Mouse (Mus musculus): Measurements from ENCODE around the gene Ppara.

The Ppara gene

DNA sequence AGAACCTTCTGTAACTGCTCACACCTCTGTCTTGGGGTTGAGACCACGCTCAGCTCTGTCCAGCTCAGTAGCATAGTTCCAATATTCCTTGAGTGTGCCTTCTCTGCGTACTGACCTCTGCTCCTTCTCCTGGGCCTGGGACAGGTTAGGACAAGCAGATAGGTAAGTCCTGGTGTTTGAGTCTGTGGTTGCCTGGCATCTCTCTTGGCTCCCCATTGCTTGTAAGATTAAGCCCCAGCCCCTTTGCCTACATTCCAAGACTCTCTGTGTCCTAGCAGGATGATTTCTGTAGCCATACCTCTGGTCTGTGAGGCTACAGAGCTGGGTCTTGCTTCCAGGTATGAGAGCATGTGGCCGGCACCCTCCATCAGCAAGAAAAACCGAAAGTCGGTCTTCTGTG is 6.6 kb upstream of the Ppara start:
- no peak for DNase-seq (ENCODE audit: extremely low spot score)

DNA sequence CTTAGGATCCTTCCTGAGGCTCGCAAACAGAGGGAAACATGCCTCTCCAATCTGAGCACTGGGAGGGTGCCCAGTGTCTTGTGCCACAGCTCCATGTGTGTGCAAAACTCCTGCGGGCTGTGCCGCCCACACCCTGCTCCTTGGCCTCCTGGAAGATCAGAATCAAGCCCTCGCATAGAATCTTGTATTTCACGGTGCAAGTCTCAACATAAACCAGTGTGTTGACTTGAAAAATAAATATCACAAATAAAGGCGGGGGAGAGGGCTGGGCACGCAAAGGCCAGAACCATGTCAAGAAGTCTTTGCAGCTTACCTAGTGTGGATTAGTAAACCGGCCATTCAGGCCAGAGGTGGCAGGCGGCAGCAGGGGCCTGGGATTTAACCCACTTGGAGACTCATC is 5.5 kb upstream of the Ppara start:
- DNase-seq (ENCODE audit: extremely low spot score) = no peak

DNA sequence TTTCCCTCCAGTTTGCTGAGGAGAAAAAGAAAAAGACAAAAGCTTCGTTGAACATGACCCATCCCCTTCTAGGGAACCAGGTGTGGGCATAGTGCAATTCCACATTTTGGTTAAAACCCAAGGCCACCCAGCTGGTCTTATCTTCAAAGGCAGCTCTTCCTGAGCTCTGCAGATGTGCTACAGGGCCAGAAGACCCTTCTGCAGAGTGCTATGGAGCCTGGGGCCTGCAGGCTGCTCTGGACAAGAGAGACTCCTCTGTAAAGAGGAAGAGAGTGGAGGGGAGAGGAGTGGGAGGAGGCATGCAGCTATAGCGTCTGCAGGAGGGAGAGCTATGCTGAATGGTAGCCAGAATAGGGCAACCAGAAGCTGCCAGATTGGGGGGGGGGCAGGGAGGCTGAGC is 4.8 kb upstream of the Ppara start:
- no peak for DNase-seq (ENCODE audit: extremely low spot score)

DNA sequence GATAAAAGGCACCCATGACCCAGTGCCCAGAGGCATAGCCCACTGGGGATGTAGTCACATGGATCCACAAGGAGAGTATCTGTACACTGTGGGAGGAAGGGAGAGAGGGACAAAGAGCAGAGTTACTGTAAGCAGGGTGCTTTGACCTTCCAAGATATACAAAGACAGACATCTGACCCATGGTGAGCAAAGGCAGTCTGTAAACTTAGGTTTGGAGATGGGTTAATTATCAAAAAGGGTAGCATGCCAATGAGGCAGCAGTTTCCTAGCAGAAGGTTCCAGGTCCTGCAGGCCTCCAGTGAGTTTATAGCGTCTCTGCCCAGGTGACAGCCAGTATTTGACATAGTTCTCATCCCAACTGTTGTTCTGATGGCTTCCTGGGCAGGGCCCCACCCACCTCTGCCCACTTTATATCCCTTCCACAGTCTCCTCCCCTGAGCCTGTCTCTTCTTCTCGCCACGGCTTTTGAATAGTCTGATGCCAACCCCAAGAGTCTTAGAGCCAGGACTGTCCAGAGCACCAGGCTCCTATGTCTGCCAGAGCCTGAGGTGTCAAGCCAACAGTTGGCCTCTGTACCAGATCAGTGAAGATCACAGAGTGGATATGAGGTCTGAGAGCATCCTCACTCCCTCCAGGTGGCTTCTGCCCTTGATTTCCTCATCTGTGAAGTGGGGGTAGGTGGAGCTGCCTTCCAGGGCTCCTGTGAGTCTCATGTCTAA is 2.7 kb upstream of the Ppara start:
- no peak for DNase-seq (ENCODE audit: extremely low spot score)

DNA sequence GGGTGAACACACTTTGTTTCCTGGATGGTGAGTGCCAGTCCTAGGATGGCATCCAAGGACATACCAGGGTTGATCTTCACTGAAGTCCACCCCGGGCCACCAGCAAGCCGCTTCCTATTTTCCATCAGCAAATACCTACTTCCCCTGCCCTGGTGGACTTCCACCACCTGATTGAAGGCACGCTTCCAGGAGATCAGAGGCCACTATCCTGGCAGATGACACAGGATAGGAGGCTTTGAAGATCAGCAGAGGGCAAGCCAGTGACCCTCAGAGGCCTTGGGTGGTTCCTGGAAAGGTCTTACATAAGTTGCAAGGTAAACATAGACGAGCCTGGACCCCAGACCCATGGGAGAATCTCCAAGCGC is 2.2 kb upstream of the Ppara start:
- DNase-seq (ENCODE audit: extremely low spot score) = no peak

DNA sequence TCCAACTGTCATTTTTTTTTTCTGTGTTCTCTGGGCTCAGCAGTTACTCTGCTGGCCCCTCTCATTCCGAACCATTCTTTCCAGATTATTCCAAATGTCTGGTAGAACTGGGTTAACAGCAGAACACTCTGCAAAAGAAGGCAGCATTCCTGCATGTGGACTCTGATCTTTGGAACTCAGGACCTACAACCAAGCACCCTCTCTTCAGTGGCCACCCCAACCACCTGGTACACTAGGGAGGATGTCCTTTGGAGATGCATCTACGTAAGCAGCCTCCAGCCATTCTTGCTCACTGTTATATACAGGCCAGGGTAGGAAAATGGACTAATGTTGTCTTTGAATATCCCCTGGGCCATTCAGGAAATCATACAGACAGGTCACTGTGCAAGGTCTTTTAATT is 1.1 kb upstream of the Ppara start:
- no peak for DNase-seq (ENCODE audit: extremely low spot score)

DNA sequence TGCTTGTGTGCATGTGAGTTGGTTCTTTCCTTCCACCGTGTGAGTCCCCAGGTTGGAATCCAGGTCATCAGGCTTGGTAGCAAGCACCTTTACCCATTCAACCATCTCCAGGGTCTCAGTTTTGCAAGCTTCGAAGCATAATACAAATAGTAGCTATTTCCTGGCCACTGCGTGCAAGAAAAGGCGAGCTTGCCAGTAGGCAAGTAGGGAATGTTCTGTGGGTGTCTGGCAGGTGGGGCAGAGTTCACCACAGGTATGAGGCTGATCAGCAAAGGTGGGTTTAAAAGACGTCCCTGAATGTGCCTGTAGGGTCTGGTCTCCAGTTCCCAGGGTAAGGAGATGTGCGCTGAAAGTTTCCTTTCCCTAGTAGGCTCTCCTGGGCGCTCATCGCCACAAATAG is 635 bp upstream of the Ppara start:
- no peak for DNase-seq (ENCODE audit: extremely low spot score)

DNA sequence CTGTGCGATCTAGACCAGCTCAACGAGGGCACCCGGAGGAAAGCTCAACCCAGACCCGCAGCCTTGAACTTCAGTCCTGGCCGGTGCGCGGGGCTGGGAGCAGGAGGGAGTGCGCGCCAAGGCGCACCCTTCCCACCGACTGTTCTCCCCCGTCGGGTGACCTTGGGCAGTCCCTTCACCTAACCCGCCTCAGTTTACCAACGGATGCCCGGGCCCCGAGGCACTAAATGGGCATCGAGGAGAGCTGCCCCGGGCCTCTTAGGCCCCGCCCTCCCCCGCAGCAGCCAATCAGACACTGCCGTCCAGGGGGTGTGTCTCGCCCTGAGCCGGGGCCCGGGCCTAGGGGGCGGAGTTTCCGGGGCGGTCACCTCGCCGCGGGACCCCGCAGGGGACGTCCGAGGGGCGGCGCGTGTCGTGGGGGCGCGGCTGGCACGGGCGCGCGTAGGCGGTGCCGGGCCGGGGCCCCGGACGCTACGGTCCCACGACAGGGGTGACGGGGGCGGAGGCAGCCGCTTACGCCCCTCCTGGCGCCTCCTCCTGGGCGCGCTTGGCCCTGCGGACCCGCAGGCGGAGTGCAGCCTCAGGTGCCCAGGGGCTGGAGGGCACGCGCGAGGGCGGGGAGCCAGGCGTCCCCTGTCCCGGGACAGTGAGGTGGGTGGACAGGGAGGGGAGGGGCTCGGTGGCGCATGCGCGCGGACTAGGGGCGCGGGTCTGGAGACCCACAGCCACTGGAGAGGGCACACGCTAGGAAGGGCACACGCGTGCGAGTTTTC is 466 bp downstream of the Ppara start:
- peak; percentile 86 for DNase-seq (ENCODE audit: extremely low spot score)

DNA sequence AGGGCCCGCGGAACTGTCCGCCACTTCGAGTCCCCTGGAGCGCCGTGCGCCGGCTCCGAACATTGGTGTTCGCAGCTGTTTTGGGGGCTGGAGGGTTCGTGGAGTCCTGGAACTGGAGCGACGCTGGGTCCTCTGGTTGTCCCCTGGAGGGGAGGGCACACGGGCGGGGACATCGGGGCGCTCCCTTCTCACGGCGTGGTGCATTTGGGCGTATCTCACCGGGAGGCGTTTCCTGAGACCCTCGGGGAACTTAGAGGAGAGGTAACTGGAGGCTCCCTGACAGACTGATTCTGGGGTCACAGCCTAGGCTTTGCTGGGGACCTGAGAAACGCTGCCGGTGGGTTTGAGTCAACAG is 1.0 kb downstream of the Ppara start:
- DNase-seq (ENCODE audit: extremely low spot score) = no peak

DNA sequence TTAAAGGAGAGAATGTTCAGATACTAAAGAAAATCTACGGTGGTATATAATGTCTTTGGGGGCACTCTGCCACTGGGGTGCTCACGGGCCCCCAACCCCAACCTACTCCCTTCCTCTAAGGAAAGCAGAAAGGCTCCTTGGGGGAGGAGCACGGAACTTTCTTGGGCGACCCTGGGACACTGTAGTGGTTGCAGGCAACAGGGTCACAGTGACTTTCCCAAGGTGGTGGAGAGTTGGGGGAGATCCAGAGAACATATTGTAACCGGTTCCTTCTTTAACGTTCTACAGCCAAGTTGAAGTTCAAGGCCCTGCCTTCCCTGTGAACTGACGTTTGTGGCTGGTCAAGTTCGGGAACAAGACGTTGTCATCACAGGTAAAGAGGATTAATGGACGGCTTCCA is 1.7 kb downstream of the Ppara start:
- DNase-seq (ENCODE audit: extremely low spot score) = no peak

DNA sequence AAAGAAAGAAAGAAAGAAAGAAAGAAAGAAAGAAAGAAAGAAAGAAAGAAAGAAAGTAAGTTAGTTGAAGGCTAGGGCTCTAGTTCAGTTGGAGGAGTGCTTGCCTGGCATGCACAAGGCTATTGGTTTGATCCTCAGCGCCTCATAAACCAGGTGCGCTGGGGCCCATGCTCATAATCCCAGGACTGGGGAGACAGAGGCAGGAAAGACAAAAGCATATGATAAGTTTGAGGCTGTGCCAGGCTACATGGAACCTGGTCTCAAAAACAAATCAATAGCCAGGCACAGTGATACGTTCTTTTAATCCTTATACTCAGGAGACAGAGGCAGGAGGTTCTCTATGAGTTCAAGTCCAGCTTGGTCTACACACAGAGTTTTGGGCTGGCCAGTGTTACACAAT is 3.6 kb downstream of the Ppara start:
- no peak for DNase-seq (ENCODE audit: extremely low spot score)

DNA sequence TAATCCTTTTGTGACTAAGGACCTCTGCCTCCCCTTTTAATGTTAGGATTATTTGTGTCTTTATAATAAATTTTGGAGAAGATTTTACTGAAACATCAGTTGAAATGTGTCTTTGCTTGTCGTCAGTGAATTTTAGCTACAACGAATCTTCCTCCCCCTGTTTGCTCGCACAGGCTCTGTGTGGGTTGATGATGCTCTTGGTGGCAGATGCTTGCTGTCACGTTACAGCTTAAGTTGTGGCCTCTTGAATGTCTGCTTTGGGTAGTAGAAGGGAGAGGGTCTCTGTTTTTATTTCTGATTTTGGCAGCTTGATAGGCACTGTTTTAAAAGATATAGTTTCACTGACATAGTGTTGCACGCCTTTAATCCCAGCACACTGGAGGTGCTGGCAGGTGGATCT is 4.2 kb downstream of the Ppara start:
- no peak for DNase-seq (ENCODE audit: extremely low spot score)

DNA sequence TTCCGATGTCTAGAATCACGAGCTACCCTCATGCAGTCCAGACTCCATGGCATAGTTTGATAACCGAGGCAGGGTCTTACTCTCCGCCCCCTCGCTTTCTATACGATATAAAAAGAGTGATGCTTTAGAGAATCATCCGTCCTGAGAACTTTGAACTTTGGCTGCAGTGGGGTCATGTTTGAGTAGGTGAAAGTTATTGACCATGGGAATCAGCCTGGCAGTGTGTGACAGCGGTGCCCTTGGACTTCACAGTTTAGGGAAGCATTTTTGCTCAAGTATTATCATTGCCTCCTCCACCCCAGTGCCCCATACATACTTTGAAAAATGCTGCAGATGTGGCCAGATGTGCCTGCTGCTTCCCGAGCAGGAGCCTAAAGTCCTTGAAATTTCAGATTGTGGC is 7.8 kb downstream of the Ppara start:
- no peak for DNase-seq (ENCODE audit: extremely low spot score)

DNA sequence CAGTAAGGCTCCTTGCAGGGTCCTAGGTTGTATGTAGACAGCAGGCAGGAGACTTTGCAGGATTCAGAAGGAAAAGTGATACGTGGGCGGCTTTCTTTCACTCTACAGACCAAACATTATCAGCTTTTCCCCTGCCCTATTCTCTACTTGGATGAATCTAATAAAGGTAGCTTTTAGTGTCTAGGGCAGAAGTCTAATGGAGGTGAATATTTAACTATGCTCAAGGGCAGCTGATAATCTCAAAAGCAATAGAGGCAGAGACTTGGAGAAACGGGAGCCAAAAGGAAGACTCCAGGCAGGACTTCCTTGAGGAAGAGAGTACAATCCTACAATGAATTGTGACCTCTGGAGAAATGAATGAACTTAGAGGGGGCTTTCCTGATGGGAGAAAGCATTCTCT is 9.2 kb downstream of the Ppara start:
- no peak for DNase-seq (ENCODE audit: extremely low spot score)

DNA sequence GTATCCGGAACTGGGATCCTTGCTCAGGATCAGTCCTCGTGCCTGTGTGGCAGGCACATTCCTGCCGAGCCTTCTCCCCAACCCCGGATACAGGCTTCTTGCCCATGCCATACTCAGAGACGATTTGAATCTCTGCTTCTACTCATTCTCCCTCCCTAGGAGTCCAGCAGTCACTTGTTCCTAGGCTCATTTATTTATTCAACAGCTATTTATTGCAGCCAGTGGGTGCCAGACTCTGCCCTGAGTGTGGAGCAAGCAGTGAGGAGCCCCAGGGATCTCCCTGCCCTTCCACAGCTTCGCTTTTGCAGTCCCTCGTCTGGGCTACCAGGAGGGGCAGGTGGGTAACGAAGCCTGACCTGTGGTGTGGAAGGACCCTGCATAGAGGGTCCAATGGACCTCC is 11.4 kb downstream of the Ppara start:
- no peak for DNase-seq (ENCODE audit: extremely low spot score)

DNA sequence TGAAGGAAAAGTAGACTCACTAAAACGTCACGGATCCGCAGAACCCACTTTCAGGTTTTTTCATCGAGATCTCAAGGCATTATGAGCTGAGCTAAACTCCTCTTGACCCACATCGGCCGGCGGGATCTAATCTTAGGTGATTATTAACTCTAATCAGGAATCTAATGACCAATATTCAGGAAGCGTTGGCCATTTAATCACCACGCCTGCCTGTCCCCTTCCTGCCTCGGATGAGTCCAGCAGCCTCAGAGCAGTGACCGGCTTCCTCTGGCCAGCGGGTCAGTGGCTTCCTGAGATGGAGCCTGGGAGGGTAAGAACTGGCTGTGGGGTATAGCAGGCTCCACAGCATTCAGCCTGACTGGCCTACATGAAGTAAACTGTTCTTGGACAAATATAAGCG is 11.9 kb downstream of the Ppara start:
- DNase-seq (ENCODE audit: extremely low spot score) = no peak

DNA sequence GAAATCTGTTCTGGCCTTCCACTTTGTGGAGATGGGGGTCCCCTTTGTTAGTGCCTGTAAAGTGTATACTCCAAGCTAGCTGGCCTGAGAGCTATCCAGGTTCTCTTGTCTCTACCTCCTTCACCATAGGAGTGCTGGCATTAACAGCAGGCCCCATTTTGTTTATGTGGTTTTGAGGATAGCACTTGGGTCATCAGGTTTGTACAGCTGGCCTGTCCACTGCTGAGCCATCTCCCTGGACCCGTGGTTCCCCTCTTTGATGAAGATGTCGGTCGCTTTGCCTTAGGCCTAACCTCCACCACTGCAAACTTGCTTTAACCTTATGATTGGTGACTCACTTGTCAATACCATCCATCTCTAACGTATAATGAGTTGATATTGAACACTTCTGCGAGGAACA is 13.2 kb downstream of the Ppara start:
- DNase-seq (ENCODE audit: extremely low spot score) = no peak

DNA sequence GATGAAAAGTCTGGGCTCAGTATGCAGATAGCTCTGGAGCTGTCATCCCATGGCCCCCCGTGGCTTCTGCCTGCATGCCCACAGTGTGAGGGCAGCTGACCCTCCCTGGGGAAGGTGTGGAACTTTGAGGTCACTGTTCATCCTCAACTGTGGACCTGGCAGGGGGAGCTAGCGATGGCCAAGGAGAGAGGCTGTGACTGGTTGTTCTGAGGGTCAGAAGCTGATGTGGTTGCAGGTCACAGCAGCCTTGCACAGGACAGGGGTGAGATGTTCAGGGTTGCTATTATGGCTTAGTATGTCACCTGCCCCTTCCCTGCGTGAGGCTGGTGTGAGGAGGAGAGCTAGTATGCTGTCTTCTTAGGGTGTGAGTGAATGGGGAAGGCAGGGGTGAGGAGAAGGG is 13.7 kb downstream of the Ppara start:
- no peak for DNase-seq (ENCODE audit: extremely low spot score)

DNA sequence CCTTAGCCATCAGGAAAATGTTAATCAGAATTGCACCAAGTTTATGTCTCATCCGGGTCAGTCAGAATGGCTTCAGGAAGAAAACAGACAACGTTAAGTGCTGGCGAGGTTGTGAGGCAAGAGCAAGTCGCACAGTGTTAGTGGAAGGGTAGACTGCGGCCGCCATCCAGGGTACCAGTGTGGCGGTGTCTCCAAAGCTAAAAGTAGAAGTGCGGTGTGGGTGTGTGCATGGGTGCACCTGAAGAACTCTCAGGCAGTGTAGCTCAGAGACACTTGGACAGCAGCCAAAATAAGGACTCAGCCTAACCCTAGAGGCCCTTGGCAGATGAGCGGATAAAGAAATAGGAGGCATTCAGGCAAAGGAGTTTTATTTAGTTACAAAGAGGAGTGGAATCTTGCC is 14.4 kb downstream of the Ppara start:
- no peak for DNase-seq (ENCODE audit: extremely low spot score)

DNA sequence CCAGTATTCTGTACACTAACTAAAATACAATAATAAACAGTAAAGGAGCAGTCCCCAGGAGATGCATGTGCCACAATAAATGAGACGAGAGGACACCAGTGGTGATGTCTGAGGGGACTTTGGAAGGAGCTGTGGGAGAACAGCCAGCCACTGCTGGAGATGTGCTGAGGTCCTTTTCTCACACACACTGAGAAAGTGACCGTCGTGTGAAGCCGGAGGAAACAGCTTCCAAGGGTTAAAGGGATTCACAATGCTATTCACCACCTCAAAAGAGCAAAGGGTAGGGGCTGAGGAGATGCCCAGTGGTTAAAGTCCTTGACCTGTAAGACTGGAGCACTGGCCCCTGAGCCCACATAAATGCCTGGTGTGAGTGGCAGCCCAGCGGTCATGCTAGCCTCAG is 15.3 kb downstream of the Ppara start:
- DNase-seq (ENCODE audit: extremely low spot score) = no peak

DNA sequence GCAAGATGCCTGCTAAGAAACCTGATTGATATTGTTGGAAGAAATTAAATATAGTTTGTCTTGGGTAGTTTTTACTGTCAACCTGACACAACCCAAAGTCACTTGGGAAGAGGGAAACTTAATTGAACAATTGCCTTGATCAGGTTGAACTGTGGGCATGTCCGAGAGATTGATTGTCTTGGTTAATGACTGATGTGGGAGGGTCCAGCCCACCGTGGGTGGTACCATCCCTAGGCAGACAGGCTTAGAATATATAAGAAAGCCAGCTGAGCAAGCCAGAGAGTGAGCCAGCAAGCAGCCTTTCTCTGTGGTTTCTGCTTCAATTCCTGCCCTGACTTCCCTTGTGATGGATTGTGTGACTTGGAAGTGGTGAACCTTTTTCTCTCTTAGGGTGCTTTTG is 17.9 kb downstream of the Ppara start:
- no peak for DNase-seq (ENCODE audit: extremely low spot score)

DNA sequence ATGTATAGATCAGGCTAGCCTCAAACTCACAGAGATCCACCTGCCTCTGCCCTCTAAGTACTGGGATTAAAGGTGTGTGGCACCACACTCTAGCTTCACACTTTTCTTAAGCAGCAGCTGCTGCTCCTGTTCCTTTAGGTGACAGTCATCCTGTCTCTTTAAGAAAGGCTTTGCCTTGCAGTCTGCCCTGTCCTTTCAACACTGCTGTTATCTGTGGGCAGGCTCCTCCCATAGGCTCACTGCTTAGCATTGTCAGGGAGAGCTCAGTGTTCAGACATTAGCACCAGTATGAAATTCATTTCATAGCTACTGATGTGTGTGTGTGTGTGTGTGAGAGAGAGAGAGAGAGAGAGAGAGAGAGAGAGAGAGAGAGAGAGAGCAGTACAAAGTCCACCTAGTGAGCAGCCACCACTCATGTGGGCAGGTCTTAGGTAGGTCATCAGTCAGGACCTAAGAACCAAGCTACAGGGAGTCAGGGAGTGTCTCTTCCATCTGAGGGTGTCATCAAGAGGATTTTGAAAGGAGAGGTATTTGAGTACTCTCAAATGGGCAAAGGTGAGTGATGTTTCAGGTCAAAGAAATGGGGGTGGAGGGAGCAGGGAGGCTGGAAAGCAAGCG is 19.4 kb downstream of the Ppara start:
- no peak for DNase-seq (ENCODE audit: extremely low spot score)

DNA sequence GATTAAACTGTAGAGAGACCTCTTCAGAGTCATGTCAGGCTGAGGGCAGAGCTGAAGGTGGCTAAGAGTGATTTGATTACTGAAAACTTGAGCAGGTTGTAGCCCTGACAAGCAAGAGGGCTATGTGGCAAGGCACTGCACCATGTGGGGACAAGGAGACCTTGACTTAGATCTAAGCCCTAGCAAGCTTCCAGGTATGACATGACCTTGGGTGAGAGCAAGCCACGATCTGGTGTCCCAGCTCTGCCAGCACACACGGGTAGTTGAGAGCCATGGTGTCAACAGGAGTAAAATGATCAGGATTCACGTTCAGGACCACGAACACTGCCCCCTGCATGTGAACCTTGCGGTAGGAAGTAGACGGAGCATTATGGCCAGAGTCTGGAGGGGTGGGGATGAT is 20.4 kb downstream of the Ppara start:
- DNase-seq (ENCODE audit: extremely low spot score) = no peak

DNA sequence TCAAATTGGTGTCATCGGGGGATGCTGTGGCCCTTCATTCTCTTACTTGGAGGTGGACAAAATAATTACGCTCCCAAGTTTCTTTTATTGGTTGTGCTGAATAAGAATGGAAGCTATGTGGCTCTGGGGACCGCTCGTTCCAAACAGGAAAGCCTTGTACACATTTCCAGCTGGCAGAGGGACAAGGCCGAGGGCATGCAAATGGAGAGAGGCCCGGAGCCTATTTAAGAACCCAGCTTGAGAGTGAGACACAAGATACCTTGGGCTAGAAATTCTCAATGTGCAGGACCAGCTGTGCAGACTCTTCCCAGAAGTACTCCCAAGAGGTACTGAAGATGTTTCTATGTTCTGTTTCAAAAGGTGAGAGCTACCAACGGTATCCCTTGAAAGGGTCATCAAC is 21.8 kb downstream of the Ppara start:
- DNase-seq (ENCODE audit: extremely low spot score) = no peak
